Mouse (Mus musculus) brain, adult 2 months (tissue): ENCODE data around the gene Smo.
A peak's percentile ranks its signal among the peaks of the same experiment; 100 is the strongest.
"Not testable (repeated sequence)": the region's sequence is repeated elsewhere in the genome, so short reads cannot be mapped to it uniquely, and the experiment has no call there.

Source experiments
- DNase-seq: peaks from one replicate; pipeline ENCODE4 v3.0.0; 2011; ENCODE audit warnings: low read depth, low spot score

Smo gene

GRCm38 (mm10) chr6:29726576-29727200 is 8.6 kb upstream of the Smo start:
- DNase-seq = no peak

- no peak for DNase-seq
These were observed 7.3 kb upstream of the Smo start for GRCm38 (mm10) chr6:29728035-29728434.

- DNase-seq = no peak
These were observed 5.8 kb upstream of the Smo start for GRCm38 (mm10) chr6:29729491-29729890.

- DNase-seq = peak; percentile 47
These were observed 567 bp downstream of the Smo start for GRCm38 (mm10) chr6:29735689-29736451.

- DNase-seq = no peak
These were observed 1.5 kb downstream of the Smo start for GRCm38 (mm10) chr6:29736610-29737458.

GRCm38 (mm10) chr6:29751466-29752152 is 16.3 kb downstream of the Smo start:
- peak; percentile 81 for DNase-seq

- no peak for DNase-seq
These were observed 18.0 kb downstream of the Smo start for GRCm38 (mm10) chr6:29753336-29753735.

- peak; percentile 84 for DNase-seq
These were observed 20.7 kb downstream of the Smo start for GRCm38 (mm10) chr6:29756001-29756400.

- DNase-seq = peak; percentile 36
These were observed 21.2 kb downstream of the Smo start for GRCm38 (mm10) chr6:29756476-29756875.

GRCm38 (mm10) chr6:29758417-29758816 is 23.1 kb downstream of the Smo start:
- peak; percentile 92 for DNase-seq

GRCm38 (mm10) chr6:29759012-29759679 is 23.8 kb downstream of the Smo start:
- no peak for DNase-seq

- not testable (repeated sequence) for DNase-seq
These were observed 25.1 kb downstream of the Smo start for GRCm38 (mm10) chr6:29760397-29760796.

- no peak for DNase-seq
These were observed 26.0 kb downstream of the Smo start for GRCm38 (mm10) chr6:29761282-29761681.

GRCm38 (mm10) chr6:29762524-29762923 is 27.2 kb downstream of the Smo start:
- peak; percentile 66 for DNase-seq

GRCm38 (mm10) chr6:29766874-29767273 is 31.6 kb downstream of the Smo start:
- DNase-seq = no peak

GRCm38 (mm10) chr6:29767813-29768660 is 32.7 kb downstream of the Smo start, which contains the start of gene Ahcyl2:
TSS of gene Ahcyl2 (plus strand) at chr6:29768011.
- peak; percentile 99 for DNase-seq

GRCm38 (mm10) chr6:29768791-29769441 is 33.6 kb downstream of the Smo start:
- DNase-seq = peak; percentile 58

GRCm38 (mm10) chr6:29770672-29771321 is 35.5 kb downstream of the Smo start:
- no peak for DNase-seq

GRCm38 (mm10) chr6:29772236-29772635 is 36.9 kb downstream of the Smo start:
- DNase-seq = peak; percentile 33
